Mouse (Mus musculus) layer of hippocampus, adult 9-10 months (tissue): ENCODE data around the gene Traf4.
"Not testable (repeated sequence)": the region's sequence is repeated elsewhere in the genome, so short reads cannot be mapped to it uniquely, and the experiment has no call there.

Experiments used
- DNase-seq: peaks from one replicate; pipeline ENCODE4 v3.0.0; 2022; ENCODE audit warnings: low spot score

Gene Traf4

DNA sequence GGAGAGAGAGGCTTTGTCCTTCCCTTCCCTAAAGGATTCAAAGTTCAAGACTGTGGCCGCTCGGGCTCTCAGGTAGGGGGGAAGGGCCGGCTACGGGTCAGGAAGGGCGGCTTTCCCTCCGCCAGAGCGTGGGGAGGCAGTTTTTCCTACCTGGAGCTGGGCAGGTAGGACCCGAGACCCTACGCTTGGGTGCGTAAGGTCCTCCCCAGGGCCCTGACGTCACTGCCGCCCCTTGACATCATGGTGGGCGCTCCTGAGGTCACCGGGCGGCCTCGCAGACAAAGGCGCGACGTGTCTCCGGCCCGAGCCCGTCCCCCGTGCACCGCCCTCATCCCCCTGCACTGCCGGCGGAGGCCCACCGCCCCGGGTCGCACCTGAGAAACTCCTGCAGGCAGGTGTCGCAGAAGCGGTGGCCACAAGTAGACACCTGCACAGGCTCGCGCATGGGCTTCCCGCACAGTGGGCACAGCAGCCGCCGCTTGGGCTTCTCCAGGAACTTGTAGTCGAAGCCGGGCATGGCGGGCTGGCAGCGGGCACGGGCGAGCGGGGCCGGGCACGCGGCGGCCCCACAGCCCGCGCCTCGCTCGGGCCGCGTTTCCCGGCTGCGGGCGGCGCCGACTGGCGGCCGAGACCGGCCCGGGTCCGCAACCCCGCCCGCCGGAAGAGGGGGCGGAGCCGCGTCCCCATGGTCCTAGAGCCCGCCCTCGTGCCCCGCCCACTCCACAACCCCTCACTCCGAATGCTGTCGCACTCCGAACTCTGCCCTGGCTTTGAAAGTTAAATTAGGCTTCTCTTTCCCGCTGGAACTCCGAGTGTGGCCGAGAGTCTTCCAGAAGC is at the start of gene Traf4:
Traf4 (minus strand) TSS at position 666 of the 837 bp plus-strand sequence.
- no peak for DNase-seq

- DNase-seq = no peak
Observed at GRCm38 (mm10) chr11:78213086-78213817, 47.9 kb upstream of the Traf4 start.

GRCm38 (mm10) chr11:78211513-78211912 is 46.1 kb upstream of the Traf4 start:
- DNase-seq = no peak

- no peak for DNase-seq
Observed at GRCm38 (mm10) chr11:78210615-78211014, 45.2 kb upstream of the Traf4 start.

DNA sequence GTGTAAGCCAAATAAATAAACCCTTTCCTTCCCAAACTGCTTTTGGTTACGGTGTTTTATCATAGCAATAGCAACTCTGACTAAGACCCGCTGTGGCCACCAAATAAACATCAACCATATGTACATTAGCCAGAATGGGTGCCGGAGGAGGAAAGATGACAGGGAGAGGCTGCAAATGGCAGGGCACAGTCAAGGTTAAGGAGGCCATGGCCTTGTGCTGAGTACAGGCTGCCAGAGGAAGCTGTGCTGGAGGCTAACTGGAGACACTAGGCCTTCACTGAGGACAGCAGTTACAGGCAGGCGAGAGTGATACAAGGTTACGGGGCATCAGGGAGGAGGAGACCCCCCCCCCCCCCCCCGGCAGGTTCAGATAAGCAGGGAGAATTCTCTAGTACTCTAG is 44.5 kb upstream of the Traf4 start:
- DNase-seq = no peak

DNA sequence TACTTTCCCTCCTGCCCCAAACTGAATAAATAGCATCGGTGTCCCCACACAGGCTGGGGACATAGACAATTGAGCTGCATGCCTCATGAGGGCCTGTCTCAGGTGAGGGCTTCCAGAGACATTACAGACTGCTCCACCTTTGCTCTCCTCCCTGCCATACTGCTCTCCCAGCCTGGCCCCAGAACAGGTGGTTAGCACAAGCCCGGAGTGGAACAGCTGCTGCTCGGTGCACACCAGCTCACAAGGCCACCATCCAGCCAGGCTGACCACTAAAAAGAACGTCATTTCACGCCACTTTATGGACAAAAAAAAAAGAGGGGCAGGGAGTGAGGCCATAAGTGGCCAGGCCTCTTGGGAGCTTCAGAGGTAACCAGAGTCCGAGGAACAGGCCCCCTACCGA is 41.8 kb upstream of the Traf4 start:
- DNase-seq = no peak

DNA sequence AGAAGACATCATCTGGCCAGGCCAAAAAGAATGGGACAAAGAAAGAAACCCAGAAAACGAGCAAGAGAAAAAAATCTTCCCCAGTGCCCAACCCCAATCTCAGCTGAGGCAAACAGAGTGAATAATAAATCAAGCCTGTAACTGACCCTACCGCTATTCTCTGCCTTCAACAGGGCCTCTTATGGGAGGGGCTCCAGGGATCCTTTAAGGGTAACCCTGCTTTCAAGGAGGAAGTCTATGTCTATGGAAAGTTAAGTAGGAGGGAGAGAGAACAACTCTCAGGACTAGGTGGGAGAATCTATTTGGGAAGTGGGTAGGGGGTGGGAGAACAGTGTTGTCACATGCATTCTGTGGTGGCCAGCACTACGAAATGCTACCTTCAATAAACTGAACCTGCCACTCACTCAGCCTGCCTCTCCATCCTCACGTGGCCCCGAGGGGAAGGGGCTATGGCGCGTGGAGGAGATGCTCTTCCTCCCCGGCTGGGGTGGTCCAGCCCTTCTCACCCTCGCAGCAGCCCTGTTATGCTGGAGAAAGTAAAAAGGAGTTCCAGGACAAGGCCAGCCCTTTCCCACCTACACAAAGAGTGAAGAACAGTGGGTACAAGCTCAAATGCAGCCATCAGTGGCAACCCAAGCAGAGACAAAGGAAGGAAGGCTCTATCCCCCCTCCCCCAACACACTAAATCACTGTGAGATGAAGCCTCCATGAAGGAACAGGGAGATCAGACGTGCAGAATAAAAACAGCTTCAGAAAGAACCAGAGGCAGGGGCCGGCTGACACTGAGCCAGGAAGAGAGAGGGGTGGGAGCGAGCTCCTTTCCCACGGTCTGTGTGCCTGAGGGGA is 40.2 kb upstream of the Traf4 start:
- DNase-seq = no peak

DNA sequence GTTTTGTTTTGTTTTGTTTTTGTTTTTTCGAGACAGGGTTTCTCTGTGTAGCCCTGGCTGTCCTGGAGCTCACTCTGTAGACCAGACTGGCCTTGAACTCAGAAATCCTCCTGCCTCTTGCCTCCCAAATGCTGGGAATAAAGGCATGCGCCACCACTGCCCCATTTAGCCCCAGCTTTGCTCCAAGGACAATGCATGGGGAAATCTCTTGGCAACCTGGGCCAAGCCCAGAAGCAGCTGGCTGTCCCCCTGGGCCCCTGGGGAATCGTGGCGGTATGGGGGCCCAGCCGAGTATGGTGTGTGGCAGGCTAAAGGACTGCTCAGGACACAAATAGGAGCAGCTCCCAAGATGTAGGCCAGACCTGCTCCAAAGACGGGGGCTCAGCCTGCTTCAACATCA is 38.9 kb upstream of the Traf4 start:
- no peak for DNase-seq

DNA sequence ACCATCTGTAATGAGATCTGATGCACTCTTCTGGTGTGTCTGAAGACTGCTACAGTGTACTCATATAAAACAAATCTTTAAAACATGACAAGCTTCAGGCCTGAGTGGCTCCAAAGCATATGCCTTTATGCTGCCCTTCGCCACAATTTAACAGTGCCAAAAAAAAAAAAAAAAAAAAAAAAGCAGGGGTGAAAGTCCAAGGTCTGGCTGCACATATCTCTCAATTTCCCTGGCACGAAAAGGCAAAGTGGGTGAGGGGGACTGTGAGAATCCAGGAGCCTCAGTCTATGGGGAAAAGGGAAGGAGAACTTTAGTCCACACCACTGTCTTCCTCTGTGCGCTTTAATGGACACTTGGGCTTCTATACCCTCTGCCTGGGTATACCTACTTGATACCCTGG is 37.0 kb upstream of the Traf4 start:
- no peak for DNase-seq

DNA sequence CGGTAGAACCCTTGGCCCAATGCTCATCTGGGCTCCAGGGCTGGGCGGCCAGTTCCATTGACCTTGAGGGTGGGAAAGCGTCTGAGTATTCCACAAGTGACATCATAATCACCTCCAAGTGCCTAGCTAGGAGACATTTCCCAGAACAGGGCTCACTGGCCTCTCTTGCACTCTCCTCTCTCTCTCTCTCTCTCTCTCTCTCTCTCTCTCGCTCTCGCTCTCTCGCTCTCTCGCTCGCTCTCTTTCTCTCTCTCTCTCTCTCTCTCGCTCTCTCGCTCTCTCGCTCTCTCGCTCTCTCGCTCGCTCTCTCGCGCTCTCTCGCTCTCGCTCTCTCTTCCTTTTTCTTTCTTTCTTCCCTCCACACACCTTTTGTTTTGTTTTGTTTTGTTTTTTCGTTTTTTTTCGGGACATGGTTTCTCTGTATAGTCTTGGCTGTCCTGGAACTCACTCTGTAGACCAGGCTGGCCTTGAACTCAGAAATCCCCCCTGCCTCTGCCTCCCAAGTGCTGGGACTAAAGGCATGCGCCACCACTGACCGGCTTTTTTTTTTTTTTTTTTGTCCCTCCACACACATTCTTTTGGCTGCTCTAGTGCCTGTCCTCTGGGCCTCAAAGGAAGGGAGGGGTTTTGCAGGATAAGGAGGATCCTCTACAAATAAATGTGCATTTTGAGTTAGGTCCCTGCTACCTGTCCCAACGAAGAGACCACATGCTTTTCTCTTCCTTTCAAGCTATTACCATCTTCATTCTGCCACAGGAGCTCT is 29.9 kb upstream of the Traf4 start:
- DNase-seq = no peak

DNA sequence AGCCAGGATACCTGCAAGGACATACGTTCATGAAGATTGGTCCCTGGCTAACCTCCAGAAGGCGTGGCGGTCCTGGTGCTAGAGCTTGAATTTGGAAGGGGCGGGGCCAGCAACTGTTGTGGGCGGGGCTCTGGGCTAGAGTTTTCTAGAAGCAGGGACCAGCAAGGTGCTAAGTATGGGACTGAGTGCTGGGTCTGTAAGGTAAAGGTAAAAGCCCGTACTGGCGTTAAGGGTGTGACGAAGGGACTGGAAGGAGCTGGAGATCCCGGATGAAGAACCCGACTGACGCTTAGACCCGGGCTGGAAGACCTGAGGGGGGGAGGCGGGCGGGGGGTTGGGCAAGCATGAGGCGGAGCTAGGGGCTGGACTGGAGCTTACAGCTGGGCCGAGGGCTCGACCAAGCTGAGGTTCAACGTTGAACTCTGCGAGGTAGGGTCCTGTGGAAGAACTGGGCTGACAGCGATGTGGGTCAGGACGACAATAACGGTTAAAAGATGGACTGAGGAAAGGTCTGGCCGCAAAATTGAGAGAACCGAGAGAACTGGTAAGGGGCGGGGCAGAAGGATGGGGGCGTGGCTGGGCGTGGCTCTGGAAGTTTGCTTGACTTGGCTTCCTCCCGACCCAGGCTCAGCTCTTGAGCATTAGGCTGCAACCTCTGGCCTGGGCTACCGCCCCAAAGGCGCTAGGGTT is 29.2 kb upstream of the Traf4 start:
- no peak for DNase-seq

DNA sequence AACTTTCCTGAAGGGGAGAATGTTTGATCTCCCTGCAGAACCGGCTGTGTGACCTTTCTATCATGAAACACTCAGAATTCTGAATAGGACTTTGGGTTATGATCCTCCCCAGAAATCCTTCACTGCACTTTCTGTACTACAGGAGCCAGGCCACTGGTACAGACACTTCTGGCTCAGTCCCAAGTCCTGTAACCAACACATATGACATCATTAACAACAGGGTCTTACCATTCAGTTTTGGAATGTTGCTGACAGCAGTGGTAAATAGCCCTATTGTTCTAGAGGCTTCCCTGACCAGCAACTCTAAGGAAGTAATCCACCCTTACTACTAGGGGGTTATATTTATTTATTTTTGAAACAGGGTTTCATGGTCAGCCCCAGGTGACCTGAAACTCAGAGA is 27.7 kb upstream of the Traf4 start, which contains the start of gene Proca1:
Proca1 (plus strand) TSS at position 280 of the 400 bp plus-strand sequence.
- DNase-seq = no peak

- DNase-seq = no peak
Observed at GRCm38 (mm10) chr11:78190041-78190440, 24.7 kb upstream of the Traf4 start.

- no peak for DNase-seq
Observed at GRCm38 (mm10) chr11:78189234-78190040, 24.0 kb upstream of the Traf4 start.

DNA sequence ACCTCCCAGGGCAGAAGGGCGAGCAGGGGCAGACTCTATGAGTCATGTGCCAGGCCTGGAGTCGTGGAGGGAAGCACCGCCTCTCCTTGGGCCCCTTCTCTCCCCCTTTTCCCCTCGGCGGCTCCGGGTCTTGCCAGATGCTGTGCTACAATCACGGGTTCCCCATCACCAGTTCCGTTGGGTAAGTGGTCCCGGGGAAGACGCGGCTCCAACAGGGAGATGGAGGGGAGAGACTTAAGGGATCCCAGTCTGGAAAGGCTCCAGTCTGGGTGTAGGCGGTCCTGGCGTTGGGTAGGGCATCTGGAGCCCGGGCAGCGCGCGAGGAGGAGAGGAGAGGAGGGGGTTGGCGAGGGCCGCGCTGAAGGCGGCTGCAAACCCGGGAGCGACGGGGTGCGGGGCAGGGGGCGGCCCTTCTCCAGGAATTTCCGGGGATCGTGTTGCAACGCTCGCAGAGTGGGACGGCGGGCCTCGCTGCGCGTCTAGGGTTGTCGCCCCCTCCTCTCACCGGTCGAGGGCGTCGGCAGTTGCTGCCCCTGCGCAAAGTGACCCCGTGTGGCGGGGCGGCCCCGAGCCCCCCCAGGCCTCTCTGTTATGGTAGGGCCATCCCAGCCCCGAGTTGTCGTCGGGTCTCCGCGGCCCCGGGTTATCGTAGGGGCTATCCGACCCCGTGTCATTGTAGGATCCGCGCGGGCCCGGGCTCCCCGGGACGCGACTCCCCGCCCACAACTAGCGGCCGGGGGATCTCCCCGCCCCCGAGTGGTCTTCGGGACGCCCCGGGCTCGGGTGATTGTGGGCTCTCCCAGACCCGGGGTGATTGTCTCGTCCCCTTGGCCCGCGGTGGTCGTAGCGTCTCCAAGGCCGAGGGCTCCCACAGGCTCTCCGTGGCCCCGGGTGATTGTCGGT is 23.2 kb upstream of the Traf4 start, which contains the start of gene Rab34:
Rab34 (plus strand) TSS at position 100 of the 903 bp plus-strand sequence.
- no peak for DNase-seq

- DNase-seq = not testable (repeated sequence)
Observed at GRCm38 (mm10) chr11:78184702-78185101, 19.3 kb upstream of the Traf4 start.

GRCm38 (mm10) chr11:78183884-78184514 is 18.6 kb upstream of the Traf4 start:
- no peak for DNase-seq
